Mouse (Mus musculus): ENCODE data around the gene Dclk2. TPM values are rescaled to one million over a fixed set of nuclear protein-coding genes. Genes with fewer than 3 reads are reported as not detected.

Dclk2 gene
- polyA plus RNA-seq, 1 experiment from 2014 or later = 4.6 TPM

DNA sequence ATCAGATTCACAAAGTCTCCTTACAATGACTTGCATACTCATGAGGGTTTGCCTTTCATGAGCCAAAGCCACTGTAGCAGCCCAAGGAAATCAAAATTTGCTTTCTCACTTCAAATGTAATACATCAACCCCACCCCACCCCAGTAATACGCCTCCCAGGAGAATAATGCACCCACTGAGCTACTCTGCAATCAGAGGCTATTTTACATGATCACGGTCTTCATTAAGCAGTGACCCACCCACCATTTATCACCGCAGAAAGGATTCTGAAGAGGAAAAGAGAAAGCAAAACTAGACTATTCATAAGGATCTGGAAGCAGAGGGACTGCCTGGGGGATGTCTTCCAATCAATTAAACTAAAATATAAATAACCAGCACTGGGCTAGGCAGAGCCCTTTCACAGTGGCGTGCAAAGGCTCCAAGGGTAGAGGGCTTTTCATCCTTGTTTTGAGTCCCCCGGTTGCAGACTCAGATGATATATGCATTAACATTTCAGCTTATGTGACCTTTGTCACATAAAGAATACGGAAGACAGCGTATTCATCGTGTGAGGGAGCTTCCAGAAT, 62.7 kb downstream of the Dclk2 start:
- Histone ChIP-seq H3K4me3 (replicated peaks; ENCODE audit: low read length) (no peak overlapping the region), H3K4me1 (ENCODE audit: control insufficient read depth, insufficient read depth, low read length) (no peaks in the 10 kb centered on the region), H3K36me3 (ENCODE audit: control insufficient read depth, insufficient read depth, low read length) (no peaks in the 10 kb centered on the region), H3K27me3 (ENCODE audit: control insufficient read depth, insufficient read depth, low read length) (no peaks in the 10 kb centered on the region), H3K4me2 (ENCODE audit: low read depth, low read length) (no peak overlapping the region), H3K9ac (ENCODE audit: low read length) (no peak overlapping the region), H3K27ac (ENCODE audit: low read length) (no peak overlapping the region), H3K9me3 (replicated peaks; ENCODE audit: control insufficient read depth, low read length) (no peaks in the 10 kb centered on the region)
- ATAC-seq (ENCODE audit: insufficient read depth, low FRiP score) = no peak
- 64% methylated on average over 8 of the region's 8 CpGs for WGBS

DNA sequence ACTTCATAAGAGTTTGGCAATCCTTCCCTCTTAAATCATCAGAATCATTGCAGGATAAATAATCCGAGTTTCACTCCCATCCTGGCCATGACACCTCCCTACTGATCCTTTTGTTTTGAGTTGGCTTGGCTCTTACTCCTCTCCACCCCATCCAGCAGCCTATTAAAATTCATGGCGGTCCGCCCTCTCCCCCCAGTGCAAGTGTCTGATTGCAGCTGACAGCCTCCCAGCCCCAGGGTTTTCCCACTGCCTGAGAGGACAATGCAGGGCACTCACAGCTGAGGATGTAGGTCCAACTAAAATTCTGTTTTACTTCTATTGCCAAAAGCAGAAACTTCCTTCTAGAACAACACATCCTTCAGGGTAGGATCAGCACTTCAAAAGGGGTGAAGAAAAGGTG, 67.8 kb downstream of the Dclk2 start:
- no peak for ATAC-seq (ENCODE audit: insufficient read depth, low FRiP score)
- H3K36me3 ChIP-seq (ENCODE audit: control insufficient read depth, insufficient read depth, low read length) = no peaks in the 10 kb centered on the region
- no peak overlapping the region for H3K4me2 ChIP-seq (ENCODE audit: low read depth, low read length)
- no peak overlapping the region for H3K4me3 ChIP-seq (replicated peaks; ENCODE audit: low read length)
- WGBS = 46% methylated on average over 3 of the region's 3 CpGs
- no peak overlapping the region for H3K9ac ChIP-seq (ENCODE audit: low read length)
- no peak overlapping the region for H3K27ac ChIP-seq (ENCODE audit: low read length)
- H3K9me3 ChIP-seq (replicated peaks; ENCODE audit: control insufficient read depth, low read length) = no peaks in the 10 kb centered on the region
- peaks cover 9% of the 10 kb centered on the region for H3K4me1 ChIP-seq (ENCODE audit: control insufficient read depth, insufficient read depth, low read length)
- no peaks in the 10 kb centered on the region for H3K27me3 ChIP-seq (ENCODE audit: control insufficient read depth, insufficient read depth, low read length)

GRCm38 (mm10) chr3:86851131-86851530, 69.5 kb downstream of the Dclk2 start:
- Histone ChIP-seq H3K4me2 (ENCODE audit: low read depth, low read length) (no peak overlapping the region), H3K9ac (ENCODE audit: low read length) (no peak overlapping the region), H3K4me3 (replicated peaks; ENCODE audit: low read length) (no peak overlapping the region), H3K4me1 (ENCODE audit: control insufficient read depth, insufficient read depth, low read length) (peaks cover 9% of the 10 kb centered on the region), H3K27ac (ENCODE audit: low read length) (no peak overlapping the region; the same call in 1 of the 2 replicates), H3K27me3 (ENCODE audit: control insufficient read depth, insufficient read depth, low read length) (no peaks in the 10 kb centered on the region), H3K9me3 (replicated peaks; ENCODE audit: control insufficient read depth, low read length) (no peaks in the 10 kb centered on the region), H3K36me3 (ENCODE audit: control insufficient read depth, insufficient read depth, low read length) (no peaks in the 10 kb centered on the region)
- ATAC-seq (ENCODE audit: insufficient read depth, low FRiP score) = no peak
- 73% methylated on average over 7 of the region's 7 CpGs for WGBS

DNA sequence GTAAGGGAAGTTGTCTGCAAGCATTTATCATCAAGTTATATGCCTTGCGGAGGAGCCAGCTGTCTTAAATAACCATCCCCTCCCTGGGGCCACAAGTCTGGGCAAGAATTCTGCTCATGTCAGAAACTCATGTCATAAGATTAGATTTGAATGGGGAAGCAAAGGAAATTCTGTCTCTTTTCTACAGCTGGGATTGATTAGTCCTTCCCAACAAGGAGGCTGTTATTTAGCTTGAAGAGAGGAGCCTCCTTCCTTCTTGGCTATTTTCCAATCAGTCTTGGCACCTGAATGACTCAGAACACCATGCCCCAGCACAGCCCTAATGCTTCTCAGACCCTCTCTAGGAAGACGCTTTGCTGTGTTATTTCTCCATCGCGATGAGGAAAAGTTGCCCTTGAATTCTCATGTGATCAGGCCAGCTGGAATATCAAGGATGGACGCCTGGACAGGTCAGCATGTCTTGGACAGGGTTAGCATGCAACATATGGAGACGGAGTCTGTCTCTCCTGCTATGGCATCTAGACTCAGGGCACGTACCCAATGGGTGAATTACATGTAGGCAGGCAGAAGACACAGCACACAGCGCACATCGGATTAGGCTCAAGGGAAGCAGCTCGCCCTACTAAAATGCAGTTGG, 70.1 kb downstream of the Dclk2 start:
- Histone ChIP-seq H3K4me1 (ENCODE audit: control insufficient read depth, insufficient read depth, low read length) (peaks cover 9% of the 10 kb centered on the region), H3K4me2 (ENCODE audit: low read depth, low read length) (no peak overlapping the region), H3K27ac (ENCODE audit: low read length) (peak overlapping the region; percentile 44; the same call in 1 of the 2 replicates), H3K4me3 (replicated peaks; ENCODE audit: low read length) (no peak overlapping the region), H3K36me3 (ENCODE audit: control insufficient read depth, insufficient read depth, low read length) (no peaks in the 10 kb centered on the region), H3K9me3 (replicated peaks; ENCODE audit: control insufficient read depth, low read length) (no peaks in the 10 kb centered on the region), H3K27me3 (ENCODE audit: control insufficient read depth, insufficient read depth, low read length) (no peaks in the 10 kb centered on the region), H3K9ac (ENCODE audit: low read length) (no peak overlapping the region)
- WGBS = 57% methylated on average over 10 of the region's 10 CpGs
- ATAC-seq (ENCODE audit: insufficient read depth, low FRiP score) = peak; percentile 50; the same call in 1 of the 2 replicates

- H3K4me2 ChIP-seq (ENCODE audit: low read depth, low read length) = no peak overlapping the region
- H3K9ac ChIP-seq (ENCODE audit: low read length) = no peak overlapping the region
- H3K9me3 ChIP-seq (replicated peaks; ENCODE audit: control insufficient read depth, low read length) = no peaks in the 10 kb centered on the region
- H3K4me3 ChIP-seq (replicated peaks; ENCODE audit: low read length) = no peak overlapping the region
- no peaks in the 10 kb centered on the region for H3K27me3 ChIP-seq (ENCODE audit: control insufficient read depth, insufficient read depth, low read length)
- H3K27ac ChIP-seq (ENCODE audit: low read length) = no peak overlapping the region
- 71% methylated on average over 2 of the region's 2 CpGs for WGBS
- peaks cover 9% of the 10 kb centered on the region for H3K4me1 ChIP-seq (ENCODE audit: control insufficient read depth, insufficient read depth, low read length)
- ATAC-seq (ENCODE audit: insufficient read depth, low FRiP score) = no peak
- no peaks in the 10 kb centered on the region for H3K36me3 ChIP-seq (ENCODE audit: control insufficient read depth, insufficient read depth, low read length)
Measured at GRCm38 (mm10) chr3:86849337-86849736, 71.3 kb downstream of the Dclk2 start.

- H3K4me1 ChIP-seq (ENCODE audit: control insufficient read depth, insufficient read depth, low read length) = peaks cover 9% of the 10 kb centered on the region
- 89% methylated on average over 2 of the region's 2 CpGs for WGBS
- no peak for ATAC-seq (ENCODE audit: insufficient read depth, low FRiP score)
Measured at GRCm38 (mm10) chr3:86847536-86847935, 73.1 kb downstream of the Dclk2 start.

DNA sequence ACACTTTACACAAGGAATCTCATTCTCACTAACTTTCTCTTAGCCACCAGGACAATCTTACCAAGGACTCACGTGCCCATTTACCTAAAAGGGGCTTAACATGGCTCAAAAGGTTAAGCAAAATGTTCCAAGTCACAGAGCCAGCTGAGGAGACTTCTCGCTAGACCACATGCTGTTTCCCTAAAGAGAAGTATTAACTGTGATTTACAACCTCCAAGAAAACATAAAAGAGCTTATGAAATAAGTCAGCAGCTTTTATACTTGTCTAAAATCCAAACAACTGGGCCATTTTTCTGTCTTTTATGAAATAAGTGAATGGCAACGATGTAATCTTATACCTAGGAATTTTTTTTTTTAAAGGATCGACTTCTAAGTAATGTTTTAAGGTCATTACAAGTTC, 74.6 kb downstream of the Dclk2 start:
- WGBS = 23% methylated on average over 4 of the region's 4 CpGs
- Histone ChIP-seq H3K4me3 (replicated peaks; ENCODE audit: low read length) (no peak overlapping the region), H3K9ac (ENCODE audit: low read length) (no peak overlapping the region), H3K4me2 (ENCODE audit: low read depth, low read length) (no peak overlapping the region), H3K27ac (ENCODE audit: low read length) (no peak overlapping the region), H3K36me3 (ENCODE audit: control insufficient read depth, insufficient read depth, low read length) (no peaks in the 10 kb centered on the region), H3K27me3 (ENCODE audit: control insufficient read depth, insufficient read depth, low read length) (no peaks in the 10 kb centered on the region), H3K9me3 (replicated peaks; ENCODE audit: control insufficient read depth, low read length) (no peaks in the 10 kb centered on the region; the same call in none of the 2 replicates), H3K4me1 (ENCODE audit: control insufficient read depth, insufficient read depth, low read length) (peaks cover 8% of the 10 kb centered on the region)
- ATAC-seq (ENCODE audit: insufficient read depth, low FRiP score) = no peak

More at GRCm38 (mm10) chr3:86847536-86847935, 73.1 kb downstream of the Dclk2 start:
- H3K27ac ChIP-seq (ENCODE audit: low read length) = no peak overlapping the region
- no peak overlapping the region for H3K4me2 ChIP-seq (ENCODE audit: low read depth, low read length)
- H3K9me3 ChIP-seq (replicated peaks; ENCODE audit: control insufficient read depth, low read length) = no peaks in the 10 kb centered on the region; the same call in 1 of the 2 replicates
- no peak overlapping the region for H3K4me3 ChIP-seq (replicated peaks; ENCODE audit: low read length)
- no peaks in the 10 kb centered on the region for H3K27me3 ChIP-seq (ENCODE audit: control insufficient read depth, insufficient read depth, low read length)
- no peak overlapping the region for H3K9ac ChIP-seq (ENCODE audit: low read length)
- H3K36me3 ChIP-seq (ENCODE audit: control insufficient read depth, insufficient read depth, low read length) = no peaks in the 10 kb centered on the region

- no peak overlapping the region for H3K4me3 ChIP-seq (replicated peaks; ENCODE audit: low read length)
- H3K27ac ChIP-seq (ENCODE audit: low read length) = no peak overlapping the region
- no peaks in the 10 kb centered on the region; the same call in none of the 2 replicates for H3K9me3 ChIP-seq (replicated peaks; ENCODE audit: control insufficient read depth, low read length)
- H3K36me3 ChIP-seq (ENCODE audit: control insufficient read depth, insufficient read depth, low read length) = no peaks in the 10 kb centered on the region
- ATAC-seq (ENCODE audit: insufficient read depth, low FRiP score) = no peak
- H3K27me3 ChIP-seq (ENCODE audit: control insufficient read depth, insufficient read depth, low read length) = no peaks in the 10 kb centered on the region
- 79% methylated on average over 1 of the region's 1 CpGs for WGBS
- no peak overlapping the region for H3K4me2 ChIP-seq (ENCODE audit: low read depth, low read length)
- peaks cover 4% of the 10 kb centered on the region; the same call in 1 of the 2 replicates for H3K4me1 ChIP-seq (ENCODE audit: control insufficient read depth, insufficient read depth, low read length)
- no peak overlapping the region for H3K9ac ChIP-seq (ENCODE audit: low read length)
Measured at GRCm38 (mm10) chr3:86845578-86845977, 75.1 kb downstream of the Dclk2 start.

DNA sequence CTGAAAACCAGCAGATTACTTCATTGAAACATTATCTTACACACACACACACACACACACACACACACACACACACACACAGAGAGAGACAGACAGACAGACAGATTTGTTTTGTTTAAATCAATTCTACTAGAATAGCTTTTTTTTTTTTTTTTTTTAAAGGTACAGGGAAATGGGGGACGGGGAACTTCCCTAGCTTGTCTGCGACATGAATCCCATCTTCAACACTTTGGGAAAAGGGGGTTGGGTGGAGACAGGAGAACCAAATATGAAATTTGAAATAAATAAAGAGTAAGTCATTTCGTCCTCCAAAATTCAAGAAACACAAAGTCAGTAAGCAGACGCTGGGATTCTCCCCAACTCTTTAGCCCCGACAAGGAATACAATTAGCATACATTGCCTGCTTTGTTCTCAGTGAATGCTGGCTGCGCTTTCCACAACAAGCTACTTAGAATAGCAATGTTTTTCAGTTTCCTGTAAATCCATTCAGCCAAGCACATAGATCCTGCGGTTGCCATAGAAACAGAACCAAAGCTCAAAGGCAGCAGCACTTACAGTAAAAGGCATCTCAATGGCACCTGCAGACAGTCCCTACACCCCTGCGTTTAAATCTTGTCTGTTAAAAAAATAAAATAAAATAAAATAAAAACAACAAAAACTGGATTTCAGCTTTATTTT, 75.7 kb downstream of the Dclk2 start:
- WGBS = 28% methylated on average over 8 of the region's 8 CpGs
- Histone ChIP-seq H3K4me3 (replicated peaks; ENCODE audit: low read length) (no peak overlapping the region), H3K9me3 (replicated peaks; ENCODE audit: control insufficient read depth, low read length) (no peaks in the 10 kb centered on the region; the same call in none of the 2 replicates), H3K4me2 (ENCODE audit: low read depth, low read length) (no peak overlapping the region), H3K9ac (ENCODE audit: low read length) (no peak overlapping the region), H3K36me3 (ENCODE audit: control insufficient read depth, insufficient read depth, low read length) (no peaks in the 10 kb centered on the region), H3K4me1 (ENCODE audit: control insufficient read depth, insufficient read depth, low read length) (no peaks in the 10 kb centered on the region; the same call in 1 of the 2 replicates), H3K27me3 (ENCODE audit: control insufficient read depth, insufficient read depth, low read length) (no peaks in the 10 kb centered on the region), H3K27ac (ENCODE audit: low read length) (no peak overlapping the region)
- no peak for ATAC-seq (ENCODE audit: insufficient read depth, low FRiP score)

Measured in stomach, embryonic 16.5 days (tissue).